Mouse (Mus musculus): ENCODE measurements around the gene Clec11a. TPM values are rescaled to one million over a fixed set of nuclear protein-coding genes. Genes with fewer than 3 reads are reported as not detected.

The Clec11a gene
- total and polyA plus RNA-seq, 3 experiments, result 0.33 to 0.39 TPM; not detected in 1

GRCm38 (mm10) chr7:44320886-44321285 lies 14.2 kb upstream of the Clec11a start:
- DNase-seq (ENCODE audit: low read depth, low spot score), result no peak
- Histone ChIP-seq H3K9ac (ENCODE audit: control insufficient read depth, low read depth, low read length, poor library complexity, severe bottlenecking) (no peak overlapping the region), H3K4me3 (ENCODE audit: control insufficient read depth in 1 of 2, insufficient read depth in 1 of 2, low read depth in 2 of 2, low read length in 2 of 2) (no peak overlapping the region)

GRCm38 (mm10) chr7:44317913-44318312 lies 11.2 kb upstream of the Clec11a start:
- no peaks in the 10 kb centered on the region for H3K27me3 ChIP-seq (ENCODE audit: control insufficient read depth in 1 of 2, insufficient read depth in 2 of 2, low read length in 2 of 2)
- no peaks in the 10 kb centered on the region for H3K36me3 ChIP-seq (ENCODE audit: control insufficient read depth in 1 of 2, insufficient read depth in 2 of 2, low read length in 2 of 2)
- H3K9me3 ChIP-seq (replicated peaks; ENCODE audit: insufficient read depth, low read length), result no peaks in the 10 kb centered on the region
- H3K27ac ChIP-seq (ENCODE audit: control insufficient read depth, low read depth, low read length), result no peak overlapping the region
- no peaks in the 10 kb centered on the region for H3K79me2 ChIP-seq (ENCODE audit: control insufficient read depth, insufficient read depth, low read length, poor library complexity)
- H3K4me3 ChIP-seq (ENCODE audit: control insufficient read depth in 1 of 2, insufficient read depth in 1 of 2, low read depth in 2 of 2, low read length in 2 of 2), result no peak overlapping the region
- no peak overlapping the region for H3K9ac ChIP-seq (ENCODE audit: control insufficient read depth, low read depth, low read length, poor library complexity, severe bottlenecking)
- H3K4me1 ChIP-seq (ENCODE audit: control insufficient read depth in 1 of 2, insufficient read depth in 2 of 2, low read length in 2 of 2), result no peaks in the 10 kb centered on the region
- TF ChIP-seq UBTF (IDR thresholded peaks at IDR 0.05; ENCODE audit: borderline replicate concordance, insufficient read depth, low read depth, low read length) (no peak), POLR2AphosphoS5 (IDR thresholded peaks at IDR 0.05; ENCODE audit: borderline replicate concordance, low read depth, low read length) (no peak), MAFK (IDR thresholded peaks at IDR 0.05; ENCODE audit: borderline replicate concordance, low read depth, low read length) (no peak), MXI1 (IDR thresholded peaks at IDR 0.05; ENCODE audit: low read depth, low read length) (no peak), ZKSCAN1 (IDR thresholded peaks at IDR 0.05; ENCODE audit: low read depth, low read length) (no peak), BHLHE40 (IDR thresholded peaks at IDR 0.05; ENCODE audit: borderline replicate concordance, low read depth, low read length) (no peak), NELFE (IDR thresholded peaks at IDR 0.05; ENCODE audit: low read depth, low read length) (no peak), HCFC1 (IDR thresholded peaks at IDR 0.05; ENCODE audit: low read depth, low read length) (no peak), RAD21 (IDR thresholded peaks at IDR 0.05; ENCODE audit: low read depth, low read length) (peak; percentile 39), MYB (IDR thresholded peaks at IDR 0.05; ENCODE audit: low read depth, low read length) (no peak), CTCF (IDR thresholded peaks at IDR 0.05 in 2 of 3, conservative IDR thresholded peaks at IDR 0.05 in 1 of 3; ENCODE audit: control insufficient read depth in 1 of 3, insufficient read depth in 1 of 3, low read depth in 2 of 3, low read length in 3 of 3, poor library complexity in 1 of 3, severe bottlenecking in 1 of 3) (peak; percentile 40 to 62 (median 59); a peak in 5 of 6 replicates), ZMIZ1 (IDR thresholded peaks at IDR 0.05; ENCODE audit: low read depth, low read length) (no peak), SMC3 (IDR thresholded peaks at IDR 0.05; ENCODE audit: low read depth, low read length) (peak; percentile 65), GABPA (IDR thresholded peaks at IDR 0.05; ENCODE audit: low read depth, low read length) (no peak), SIN3A (IDR thresholded peaks at IDR 0.05; ENCODE audit: low read length) (no peak), MAX (IDR thresholded peaks at IDR 0.05; ENCODE audit: low read length) (no peak), KAT2A (conservative IDR thresholded peaks at IDR 0.05; ENCODE audit: low read depth, low read length) (no peak), CHD2 (IDR thresholded peaks at IDR 0.05; ENCODE audit: low read length) (no peak)
- peak; percentile 28 for DNase-seq (ENCODE audit: low read depth, low spot score)

More at GRCm38 (mm10) chr7:44320886-44321285, 14.2 kb upstream of the Clec11a start:
- Histone ChIP-seq H3K27me3 (ENCODE audit: control insufficient read depth in 1 of 2, insufficient read depth in 2 of 2, low read length in 2 of 2) (no peaks in the 10 kb centered on the region), H3K9me3 (replicated peaks; ENCODE audit: insufficient read depth, low read length) (no peaks in the 10 kb centered on the region), H3K4me1 (ENCODE audit: control insufficient read depth in 1 of 2, insufficient read depth in 2 of 2, low read length in 2 of 2) (no peaks in the 10 kb centered on the region), H3K27ac (ENCODE audit: control insufficient read depth, low read depth, low read length) (no peak overlapping the region), H3K79me2 (ENCODE audit: control insufficient read depth, insufficient read depth, low read length, poor library complexity) (no peaks in the 10 kb centered on the region), H3K36me3 (ENCODE audit: control insufficient read depth in 1 of 2, insufficient read depth in 2 of 2, low read length in 2 of 2) (no peaks in the 10 kb centered on the region)
- no peak for TF ChIP-seq ZKSCAN1 (IDR thresholded peaks at IDR 0.05; ENCODE audit: low read depth, low read length)
- TF ChIP-seq NRF1 (IDR thresholded peaks at IDR 0.05; ENCODE audit: insufficient read depth, low read depth, low read length, poor library complexity, severe bottlenecking), result no peak
- TF ChIP-seq SMC3 (IDR thresholded peaks at IDR 0.05; ENCODE audit: low read depth, low read length), result no peak
- no peak for TF ChIP-seq TCF12 (IDR thresholded peaks at IDR 0.05; ENCODE audit: low read depth, low read length)
- TF ChIP-seq POLR2A (IDR thresholded peaks at IDR 0.05; ENCODE audit: control insufficient read depth in 1 of 2, insufficient read depth in 1 of 2, low read depth in 1 of 2, low read length in 2 of 2, poor library complexity in 1 of 2), result no peak
- TF ChIP-seq KAT2A (conservative IDR thresholded peaks at IDR 0.05; ENCODE audit: low read depth, low read length), result no peak

All from MEL (cell line).